Mouse (Mus musculus): Measurements from ENCODE around the gene Traf3ip2.

GRCm38 (mm10) chr10:39659411-39660268 is 46.9 kb downstream of the Traf3ip2 start:
- TF ChIP-seq CTCF (IDR thresholded peaks at IDR 0.05; ENCODE audit: borderline replicate concordance, extremely low read depth, insufficient read depth, insufficient read length) (no peak), POLR2A (IDR thresholded peaks at IDR 0.05; ENCODE audit: borderline replicate concordance, extremely low read depth, insufficient read depth, insufficient read length, poor library complexity, severe bottlenecking) (no peak)

Data from brain, embryonic 14.5 days (tissue).